Mouse (Mus musculus) heart, adult 9 months (tissue): Measurements from ENCODE around the gene Zfand3.

Experiments
- DNase-seq, 2 experiments: peaks; one replicate each; pipeline ENCODE4 v3.0.0; 2022; ENCODE audit warnings: low spot score in 2 of 2

Gene Zfand3

GRCm38 (mm10) chr17:29997726-29998125 is 6.8 kb upstream of the Zfand3 start:
- no peak for DNase-seq

GRCm38 (mm10) chr17:29998566-29999295 is 5.8 kb upstream of the Zfand3 start:
- DNase-seq: no peak

- DNase-seq: no peak
Measured at GRCm38 (mm10) chr17:30005103-30005443, 540 bp downstream of the Zfand3 start.

GRCm38 (mm10) chr17:30005451-30005941 is 963 bp downstream of the Zfand3 start:
- DNase-seq: peak; percentile 48 to 63

- DNase-seq: no peak
Measured at GRCm38 (mm10) chr17:30006877-30007276, 2.3 kb downstream of the Zfand3 start.

- DNase-seq: no peak
Measured at GRCm38 (mm10) chr17:30007883-30008282, 3.4 kb downstream of the Zfand3 start.

GRCm38 (mm10) chr17:30008392-30008791 is 3.9 kb downstream of the Zfand3 start:
- DNase-seq: no peak

GRCm38 (mm10) chr17:30014660-30015059 is 10.1 kb downstream of the Zfand3 start:
- DNase-seq: no peak

- no peak for DNase-seq
Measured at GRCm38 (mm10) chr17:30018927-30019610, 14.5 kb downstream of the Zfand3 start.

- DNase-seq: no peak
Measured at GRCm38 (mm10) chr17:30019942-30020341, 15.4 kb downstream of the Zfand3 start.

- peak in 1 of 2 experiments; percentile 63 for DNase-seq
Measured at GRCm38 (mm10) chr17:30024651-30025050, 20.1 kb downstream of the Zfand3 start.

GRCm38 (mm10) chr17:30026617-30027016 is 22.1 kb downstream of the Zfand3 start:
- DNase-seq: peak in 1 of 2 experiments; percentile 22

GRCm38 (mm10) chr17:30027343-30028029 is 23.0 kb downstream of the Zfand3 start:
- DNase-seq: peak; percentile 52 to 60

- peak in 1 of 2 experiments; percentile 18 for DNase-seq
Measured at GRCm38 (mm10) chr17:30029633-30030226, 25.2 kb downstream of the Zfand3 start.

- no peak for DNase-seq
Measured at GRCm38 (mm10) chr17:30032796-30033195, 28.3 kb downstream of the Zfand3 start.

GRCm38 (mm10) chr17:30033991-30034390 is 29.5 kb downstream of the Zfand3 start:
- no peak for DNase-seq

GRCm38 (mm10) chr17:30035216-30036005 is 30.9 kb downstream of the Zfand3 start:
- DNase-seq: no peak

GRCm38 (mm10) chr17:30043163-30043822 is 38.8 kb downstream of the Zfand3 start:
- no peak for DNase-seq

- no peak for DNase-seq
Measured at GRCm38 (mm10) chr17:30045181-30045580, 40.6 kb downstream of the Zfand3 start.

GRCm38 (mm10) chr17:30046654-30047053 is 42.1 kb downstream of the Zfand3 start:
- no peak for DNase-seq
